In genomic region chr10:78474759-78475158, GRCm38 (mm10) we compare ENCODE assay signal across 23 mouse cellular contexts. TPM values are rescaled to one million over a fixed set of nuclear protein-coding genes. Genes with fewer than 3 reads are reported as not detected.
"Had no signal": no experiment of that assay in that cellular context is flagged by ENCODE, and none has a peak within 500 bp of the region (broad histone marks: within the 10 kb centered on the region; RNA-seq: fewer than 3 reads in every experiment).

No protein-coding gene starts in this region.

- H3K4me3 ChIP-seq: lung, embryonic 15.5 days; megakaryocyte, embryonic 14.5 days; midbrain, embryonic 13.5 days; midbrain, embryonic 15.5 days; neural tube, embryonic 12.5 days; stomach, embryonic 15.5 days had no signal

- H3K4me2 ChIP-seq: lung, embryonic 15.5 days; midbrain, embryonic 11.5 days; midbrain, embryonic 13.5 days; midbrain, embryonic 15.5 days; neural tube, embryonic 12.5 days; stomach, embryonic 15.5 days had no signal

- H3K4me1 ChIP-seq: lung, embryonic 15.5 days; stomach, embryonic 15.5 days had no signal

- H3K36me3 ChIP-seq: lung, embryonic 15.5 days; midbrain, embryonic 13.5 days; midbrain, embryonic 15.5 days; neural tube, embryonic 12.5 days; stomach, embryonic 15.5 days had no signal

- H3K27ac ChIP-seq: lung, embryonic 15.5 days; macrophage; midbrain, embryonic 13.5 days; midbrain, embryonic 15.5 days; neural tube, embryonic 12.5 days; stomach, embryonic 15.5 days; stomach, postnatal 0 days had no signal

- H3K9me3 ChIP-seq: lung, embryonic 15.5 days; megakaryocyte, embryonic 14.5 days; midbrain, embryonic 13.5 days; midbrain, embryonic 15.5 days; neural tube, embryonic 12.5 days; stomach, embryonic 15.5 days had no signal

- ATAC-seq: lung, postnatal 0 days; midbrain, embryonic 13.5 days; midbrain, embryonic 15.5 days had no signal

- H3K27me3 ChIP-seq: lung, embryonic 15.5 days; midbrain, embryonic 13.5 days; midbrain, embryonic 15.5 days; neural tube, embryonic 12.5 days; stomach, embryonic 15.5 days had no signal

- DNase-seq: lung, postnatal 14 days; lung, postnatal 36 days; right cerebral cortex, postnatal 14 days; thymus, adult 2 months; thymus, postnatal 25 days; thymus, postnatal 4 days had no signal

- H3K9ac ChIP-seq: lung, embryonic 15.5 days; midbrain, embryonic 13.5 days; midbrain, embryonic 15.5 days; neural tube, embryonic 12.5 days; stomach, embryonic 15.5 days had no signal

RNA-seq across cellular contexts. Expression of gene Olfr1358, which starts 42.5 kb away (rescaled TPM):
- total RNA-seq: megakaryocyte progenitor cell, adult 5-6 weeks; midbrain, postnatal 0 days; monocyte, adult 5-6 weeks; neutrophil, adult 5-6 weeks had no signal
- polyA plus RNA-seq: lung, embryonic 15.5 days; lung, postnatal 0 days; macrophage; midbrain, embryonic 11.5 days; midbrain, embryonic 13.5 days; midbrain, embryonic 15.5 days; midbrain, postnatal 0 days; neural tube, embryonic 12.5 days; neural tube, embryonic 14.5 days; spleen, adult 2 months; stomach, embryonic 15.5 days; stomach, postnatal 0 days; urinary bladder, adult 2 months had no signal
